Mouse (Mus musculus) NIH3T3 (cell line): ENCODE data around the gene Ttc7b.

Experiments used
- DNase-seq: peaks from one replicate; pipeline ENCODE4 v3.0.0-alpha.2; 2012; ENCODE audit warnings: low read depth

Ttc7b gene

DNA sequence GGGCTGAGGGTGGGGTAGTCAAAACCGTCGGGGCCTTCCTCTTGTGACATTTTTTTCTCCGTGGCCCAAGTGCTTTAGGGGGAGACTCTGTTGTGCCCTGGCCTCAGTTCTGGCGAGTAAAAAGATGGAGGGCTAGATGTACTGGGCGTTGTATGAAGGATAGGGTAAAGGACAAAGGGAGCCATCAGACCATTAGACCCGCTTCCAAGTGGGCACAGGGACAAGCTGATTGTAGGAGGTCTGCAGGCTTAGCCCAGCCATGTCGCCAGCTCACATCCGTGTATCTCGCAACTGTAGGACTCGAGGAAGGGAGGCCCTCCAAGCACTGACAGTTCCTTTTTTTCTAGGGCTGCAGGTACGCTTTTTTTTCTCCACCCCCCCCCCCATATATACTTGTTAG, 111.9 kb downstream of the Ttc7b start:
- DNase-seq: no peak

GRCm38 (mm10) chr12:100408143-100408542, 112.5 kb downstream of the Ttc7b start:
- DNase-seq: no peak

DNA sequence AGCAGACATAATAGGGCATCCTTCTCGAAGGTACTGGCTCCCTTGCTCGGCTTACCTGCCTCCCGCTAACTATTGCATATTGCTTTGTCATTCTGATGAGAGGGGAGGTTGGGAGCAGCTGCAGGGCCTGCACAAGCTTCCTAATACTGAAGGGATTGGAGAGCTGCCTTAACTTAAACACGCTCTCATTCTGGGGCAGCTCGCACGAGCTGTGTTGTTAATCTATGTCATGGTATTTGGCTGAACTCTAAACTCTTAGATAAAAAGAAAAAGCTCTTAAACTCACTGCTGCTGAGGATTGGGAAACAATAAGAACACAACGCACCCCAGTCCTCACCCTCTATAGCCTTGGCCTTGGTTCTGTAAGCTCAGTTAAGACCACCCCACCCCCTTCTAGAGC, 113.3 kb downstream of the Ttc7b start:
- DNase-seq: no peak

DNA sequence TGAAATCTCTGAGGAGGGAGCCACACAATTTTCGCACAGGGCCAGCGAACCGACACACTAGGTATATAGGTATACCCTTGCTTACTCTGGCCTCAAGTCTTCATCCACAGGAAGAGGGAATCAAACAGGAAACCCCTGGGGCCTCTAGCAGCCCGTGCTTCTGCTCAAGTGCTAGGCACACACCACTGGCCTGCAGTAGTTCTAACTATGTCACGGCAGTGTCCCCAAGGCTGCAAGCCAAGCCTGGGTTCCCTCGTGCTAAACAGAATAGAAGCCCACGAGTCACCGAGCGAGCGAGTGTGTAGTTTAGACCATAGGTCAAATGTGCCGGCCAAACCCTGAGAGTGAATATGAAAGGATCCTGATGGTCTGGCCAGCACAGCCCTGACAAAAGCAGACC, 114.5 kb downstream of the Ttc7b start:
- no peak for DNase-seq

- no peak for DNase-seq
Measured at GRCm38 (mm10) chr12:100405512-100406030, 115.1 kb downstream of the Ttc7b start.

DNA sequence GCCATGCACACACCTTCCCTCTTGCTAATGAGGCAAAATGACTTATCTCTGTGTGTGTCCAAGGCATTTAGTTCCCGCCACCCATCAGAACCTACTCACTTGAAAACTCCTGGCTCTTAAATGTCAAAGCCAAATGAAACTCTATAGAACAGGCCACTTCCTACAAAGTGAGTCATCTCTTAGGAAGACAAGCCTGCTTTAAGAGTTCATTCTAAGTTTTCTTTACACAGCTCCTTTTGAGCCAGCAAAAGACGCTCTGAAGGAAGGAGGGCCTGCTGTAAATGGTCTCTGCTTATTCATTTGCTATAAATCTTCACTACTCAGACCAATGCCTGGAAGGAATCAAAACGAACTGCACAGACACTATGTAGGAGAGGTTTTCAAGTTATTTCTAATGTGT, 116.2 kb downstream of the Ttc7b start:
- peak; percentile 47 for DNase-seq

DNA sequence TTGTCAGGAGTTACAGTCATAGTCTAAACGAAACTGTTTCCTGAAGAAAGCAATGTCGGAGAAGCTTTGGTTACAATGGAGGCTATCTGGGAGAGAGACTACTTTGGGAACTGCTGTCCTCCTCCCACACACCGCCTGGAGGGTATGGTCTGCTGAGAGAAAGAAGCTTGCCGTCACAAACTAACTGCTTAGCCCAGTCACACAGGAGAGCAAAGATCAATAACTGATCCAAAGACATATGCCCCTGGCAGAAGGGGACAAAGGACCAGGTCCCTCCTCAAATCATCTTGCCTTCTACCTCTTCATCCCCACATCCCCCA, 117.7 kb downstream of the Ttc7b start:
- no peak for DNase-seq

DNA sequence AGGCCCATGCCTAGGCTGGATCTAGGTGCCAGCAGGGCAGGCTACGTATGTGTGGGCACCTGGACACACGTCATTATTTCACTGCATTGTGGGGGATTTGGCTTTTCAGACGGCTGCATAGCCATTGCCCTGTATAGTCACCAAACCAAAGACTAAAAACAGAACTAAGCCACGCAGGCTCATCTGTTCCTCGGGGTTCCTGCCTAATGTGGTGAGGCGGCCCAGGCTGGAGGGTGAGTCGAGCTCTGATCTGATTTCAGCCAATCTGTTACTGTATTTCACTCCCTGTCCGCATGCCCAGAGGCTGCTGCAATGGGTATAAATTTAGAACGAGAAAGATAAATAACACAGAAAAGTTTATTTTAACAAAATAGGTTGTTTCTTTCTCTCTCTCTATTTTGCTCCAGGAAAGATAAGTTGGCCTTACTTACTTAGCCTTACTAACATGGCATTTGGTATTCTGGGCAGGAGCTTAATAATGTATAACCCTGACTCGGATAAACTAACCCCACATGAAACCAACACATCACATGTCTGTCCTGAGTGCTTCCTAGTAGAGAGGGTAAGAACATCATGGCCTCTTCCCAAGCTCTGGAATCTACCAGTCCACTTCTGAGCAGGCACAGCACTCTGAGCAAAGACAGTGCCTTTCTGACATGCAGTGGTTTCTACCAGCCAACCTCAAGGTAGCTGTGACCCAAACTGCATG, 118.2 kb downstream of the Ttc7b start:
- DNase-seq: peak; percentile 20

DNA sequence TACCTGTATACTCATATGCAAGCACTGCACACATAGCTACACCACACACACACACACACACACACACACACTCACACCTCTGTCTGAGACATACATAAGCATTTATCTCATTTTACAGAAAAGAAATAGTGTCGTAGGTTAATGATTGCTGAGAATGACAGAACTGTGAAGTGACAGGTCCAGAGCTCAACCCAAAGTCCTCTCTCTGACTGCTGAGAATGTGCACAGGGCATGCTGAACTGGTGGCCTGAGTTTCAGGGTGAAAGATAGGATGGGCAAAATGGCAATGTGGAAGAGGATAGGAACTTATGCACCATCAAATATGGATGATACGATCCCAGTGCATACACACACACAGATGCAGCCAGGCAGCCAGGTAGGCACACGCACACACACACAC, 120.5 kb downstream of the Ttc7b start:
- no peak for DNase-seq

DNA sequence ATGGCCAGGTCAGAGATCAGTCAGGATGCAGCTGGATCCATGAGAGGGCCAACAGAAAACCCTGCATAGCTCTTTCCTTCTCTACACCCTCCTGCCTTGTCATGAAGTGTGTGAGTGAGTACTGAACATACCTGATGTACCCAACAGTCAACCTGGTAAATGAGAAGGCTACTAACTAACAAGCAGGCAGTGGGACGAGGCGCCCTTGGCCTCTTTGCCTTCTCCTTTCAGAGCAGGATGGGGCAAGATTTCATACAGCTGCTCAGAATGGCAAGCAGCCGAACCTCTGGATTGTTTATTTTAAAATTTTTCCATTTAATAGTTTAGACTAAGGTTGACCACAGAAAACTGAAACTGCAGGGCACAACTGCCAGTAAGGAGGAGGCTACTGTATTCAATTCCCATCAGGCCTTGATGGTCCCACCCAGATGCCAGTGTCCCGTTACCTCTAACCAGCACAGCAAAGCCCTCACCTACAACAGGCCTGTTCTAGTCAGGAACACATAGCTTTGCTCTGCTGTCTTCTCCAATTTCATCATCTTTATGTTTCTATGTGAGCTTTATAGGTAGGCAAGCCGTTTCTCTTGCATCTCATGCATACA, 121.4 kb downstream of the Ttc7b start:
- peak; percentile 29 for DNase-seq

DNA sequence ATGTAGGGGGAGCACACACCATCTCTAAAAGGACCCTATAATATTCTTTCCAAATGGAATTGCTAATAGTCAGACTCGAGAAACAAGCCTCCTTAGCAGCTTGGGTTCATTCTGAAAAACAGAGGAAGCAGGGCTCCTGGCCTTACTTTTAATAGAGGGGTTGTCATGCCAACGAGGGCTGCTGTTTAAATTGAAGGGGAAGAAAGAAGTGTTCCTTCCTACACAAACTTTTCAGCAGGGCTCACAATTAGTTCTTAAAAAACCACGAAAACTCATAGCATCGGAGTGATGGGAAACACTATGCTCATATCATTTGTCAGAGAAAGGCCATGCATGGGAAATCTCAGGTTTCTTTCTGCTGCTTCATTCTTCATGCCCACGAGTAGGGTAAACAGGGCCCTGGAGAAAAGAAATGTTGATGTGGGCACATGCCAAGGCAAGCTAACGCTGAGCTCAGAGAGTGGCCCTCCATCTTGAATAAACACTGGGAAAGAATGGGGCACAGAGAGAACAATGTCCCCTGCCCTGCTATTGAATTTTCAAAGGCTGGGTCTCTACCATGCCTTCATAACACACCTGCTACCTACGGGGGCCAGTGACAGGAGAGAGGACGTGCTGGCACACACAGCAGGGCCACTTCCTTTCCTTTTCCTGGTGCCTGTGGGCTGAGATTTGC, 122.2 kb downstream of the Ttc7b start:
- DNase-seq: no peak

- DNase-seq: no peak
Measured at GRCm38 (mm10) chr12:100397432-100398146, 123.0 kb downstream of the Ttc7b start.

DNA sequence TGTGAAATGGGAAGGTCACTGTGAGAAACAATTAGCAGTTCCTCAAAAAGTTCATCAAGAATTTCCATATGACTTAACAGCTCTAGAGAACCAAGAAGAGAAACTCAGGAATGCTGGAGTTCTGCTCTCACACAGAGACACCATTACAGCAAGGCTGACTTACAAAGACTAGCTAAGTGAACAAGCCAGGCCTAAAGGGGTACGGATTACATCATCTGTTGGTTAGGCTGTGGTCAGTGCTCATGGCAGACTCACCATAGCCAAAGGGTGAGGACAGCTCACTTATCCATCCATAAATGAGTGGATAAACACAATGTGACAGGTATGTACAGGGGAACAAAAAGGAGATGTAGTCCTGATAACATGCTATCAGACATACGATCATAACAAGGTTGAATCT, 123.8 kb downstream of the Ttc7b start:
- peak; percentile 60 for DNase-seq

GRCm38 (mm10) chr12:100393532-100393931, 127.1 kb downstream of the Ttc7b start:
- no peak for DNase-seq

DNA sequence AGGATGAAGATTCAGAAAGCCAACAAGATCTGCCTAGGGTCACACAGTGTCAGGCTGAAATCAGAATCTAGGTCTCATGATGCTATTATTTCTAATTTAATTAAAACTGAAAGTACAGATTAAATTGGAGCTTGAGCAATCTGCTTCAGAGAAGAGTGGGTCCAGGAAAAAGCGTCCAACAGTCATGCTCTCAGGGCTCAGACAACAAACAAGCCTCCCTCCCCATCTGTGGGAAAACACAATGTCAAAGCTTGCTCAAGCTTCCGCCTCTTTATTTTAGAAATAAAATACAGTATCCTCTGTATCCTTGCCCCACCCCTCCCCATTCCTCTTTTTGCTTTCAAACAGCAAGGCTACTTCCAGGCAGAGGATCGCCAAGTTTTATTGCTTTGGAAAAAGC, 127.5 kb downstream of the Ttc7b start:
- no peak for DNase-seq

- no peak for DNase-seq
Measured at GRCm38 (mm10) chr12:100392466-100392865, 128.2 kb downstream of the Ttc7b start.

DNA sequence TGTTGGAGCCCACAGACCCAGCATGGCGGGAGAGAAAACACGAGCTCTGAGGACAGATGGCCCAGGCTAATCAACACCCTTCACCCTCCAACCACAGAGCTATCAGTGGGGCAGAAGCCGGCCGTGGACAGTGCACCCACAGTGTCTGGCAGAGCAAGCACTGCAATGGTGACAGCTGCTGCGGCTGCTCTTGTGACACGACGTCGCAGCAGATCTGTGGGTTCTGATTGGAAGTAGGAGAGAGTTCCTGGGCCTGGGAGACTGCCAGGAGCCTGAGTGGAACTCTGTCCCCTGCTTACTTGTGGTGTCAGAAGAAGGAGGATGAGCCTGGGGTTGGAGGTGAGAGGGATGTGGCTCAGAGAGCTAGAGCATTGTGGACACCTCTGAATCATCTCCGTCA, 128.7 kb downstream of the Ttc7b start:
- DNase-seq: no peak

DNA sequence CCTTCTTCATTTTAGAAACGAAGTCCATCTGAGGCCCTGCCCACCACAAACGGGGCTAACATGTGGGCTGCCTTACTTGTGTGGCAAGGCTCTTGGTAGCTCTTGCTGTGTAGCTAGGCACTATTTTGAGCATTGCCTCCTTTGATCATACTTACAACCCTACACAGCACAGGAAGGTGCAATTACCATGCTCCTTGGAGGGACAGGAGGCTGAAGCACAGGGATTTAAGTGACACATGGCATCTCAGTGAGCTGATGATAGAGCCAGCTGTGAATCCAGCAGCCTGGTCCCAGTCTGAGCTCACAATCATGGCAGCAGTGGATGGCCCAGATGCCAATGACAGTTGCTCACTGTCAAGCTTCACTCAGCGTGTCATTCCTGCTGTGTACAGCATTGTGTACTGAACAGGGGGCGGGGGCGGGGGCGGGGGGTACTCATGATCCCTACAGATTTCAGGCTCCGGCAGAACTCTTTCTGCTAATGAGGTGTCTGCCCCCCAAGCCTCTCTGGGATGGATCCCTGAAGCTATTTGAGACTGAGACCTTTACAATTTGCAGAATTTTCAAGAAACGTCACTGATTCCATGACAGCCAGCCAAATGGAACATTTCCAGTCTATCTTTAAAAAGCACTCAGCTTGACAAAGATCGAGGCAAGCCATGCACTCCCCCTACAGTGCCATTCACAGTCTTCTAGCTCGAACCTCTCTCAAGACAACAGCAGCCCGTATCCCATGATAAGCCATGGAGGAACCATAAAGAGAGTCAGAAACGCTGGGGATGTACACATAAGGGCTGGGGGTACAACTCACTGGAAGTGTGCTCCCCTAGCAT, 130.5 kb downstream of the Ttc7b start:
- no peak for DNase-seq

DNA sequence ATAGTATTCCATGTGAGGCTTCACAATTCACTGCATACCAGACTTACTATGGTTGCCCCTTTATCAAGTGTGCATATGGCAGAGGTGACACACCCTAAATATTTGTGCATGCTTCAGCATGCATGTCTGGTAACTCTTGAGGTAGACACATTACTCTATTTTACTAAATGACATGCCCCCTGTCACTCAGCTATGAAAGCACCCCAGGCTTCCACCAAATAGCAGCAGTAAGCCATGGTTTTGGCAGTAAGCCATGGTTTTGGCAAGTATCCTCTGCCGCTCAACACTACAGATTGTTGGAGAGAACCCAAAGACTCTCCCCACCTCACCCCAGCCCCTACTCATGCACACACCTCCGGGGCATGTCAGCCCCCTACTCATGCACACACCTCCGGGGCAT, 134.4 kb downstream of the Ttc7b start:
- DNase-seq: peak; percentile 42

DNA sequence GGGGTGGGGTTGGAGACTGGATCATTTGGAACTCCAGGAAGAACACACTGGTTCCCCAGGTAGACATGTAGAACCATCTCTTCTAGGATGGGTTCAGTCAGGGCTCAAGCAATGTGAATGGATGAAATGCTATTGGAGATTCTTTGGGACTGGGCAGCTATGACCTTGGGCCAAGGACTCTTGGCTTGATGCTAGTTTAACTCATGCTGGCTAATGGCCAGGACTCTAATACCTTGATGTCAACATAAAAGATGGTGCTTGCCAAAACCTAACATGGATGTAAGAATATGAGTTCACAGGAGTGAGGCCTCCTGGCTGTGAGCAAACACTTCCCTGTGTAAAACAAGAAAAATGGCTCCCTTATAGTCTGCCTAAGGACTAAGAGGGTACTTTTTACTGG, 138.1 kb downstream of the Ttc7b start:
- peak; percentile 31 for DNase-seq

DNA sequence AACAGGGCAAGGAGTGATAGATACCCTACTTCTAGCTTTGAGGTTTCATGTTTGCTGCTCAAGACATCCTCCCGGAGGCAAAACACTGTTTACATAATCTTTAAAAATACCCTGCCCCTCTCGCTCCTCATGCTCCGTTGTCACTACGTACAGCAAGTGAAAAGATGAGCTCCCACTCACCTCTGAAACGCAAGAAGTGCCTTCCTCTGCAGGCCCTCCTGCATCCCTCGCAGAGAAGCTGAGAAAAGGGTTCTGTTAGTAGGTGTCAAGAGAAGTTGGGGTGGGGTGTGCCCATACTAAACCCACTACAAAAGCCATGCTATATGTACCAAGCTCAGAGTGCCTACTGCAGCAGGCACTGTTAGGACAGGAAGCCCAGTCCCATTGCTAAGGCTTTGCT, 138.7 kb downstream of the Ttc7b start:
- DNase-seq: no peak
